In the genomic region with DNA sequence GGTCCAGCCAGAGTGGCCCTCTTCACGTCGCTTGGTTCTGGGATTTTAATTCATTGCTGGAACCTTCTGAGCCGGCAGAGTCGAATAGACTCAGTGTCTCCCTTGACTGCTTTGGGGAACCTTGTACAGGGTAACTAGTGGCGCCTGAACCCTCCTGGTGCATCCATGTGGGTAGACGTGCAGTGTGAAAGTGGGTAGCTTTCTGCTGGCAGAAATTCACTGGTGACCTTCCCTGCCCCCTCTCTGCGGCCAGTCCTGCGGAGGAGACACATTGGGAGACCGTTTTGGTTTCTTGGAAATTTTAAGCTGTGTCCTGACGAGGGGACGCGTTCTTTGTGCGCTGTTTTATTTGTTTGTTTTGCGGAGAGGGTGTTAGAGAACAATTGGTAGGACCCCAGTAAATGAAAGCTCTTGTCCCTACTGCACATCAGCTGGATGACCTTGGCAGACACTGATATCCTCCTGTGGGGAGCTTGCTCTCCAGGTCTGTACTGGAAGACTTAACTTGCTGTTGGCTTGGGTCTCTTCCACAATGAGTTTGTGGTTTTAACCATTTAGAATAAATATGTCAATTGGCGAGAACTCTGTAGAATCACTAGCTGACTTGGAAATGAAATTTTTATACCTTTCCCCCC, we compare ENCODE assay signal across 7 mouse cellular contexts. TPM values are rescaled to one million over a fixed set of nuclear protein-coding genes. Genes with fewer than 3 reads are reported as not detected.
DNase-seq lines count a peak whose midpoint lies in the region; ATAC-seq and TF ChIP-seq lines count a peak whose summit lies in the region.

No protein-coding gene starts in this region.

- no peak overlapping the region for H3K27ac ChIP-seq in thymus, adult 2 months (ENCODE audit: control insufficient read depth, insufficient read depth, low read length)
- H3K27ac ChIP-seq in heart, embryonic 15.5 days: peak overlapping the region; percentile 84
- peak overlapping the region; percentile 88 for H3K27ac ChIP-seq in liver, adult 2 months (replicated peaks; ENCODE audit: insufficient read depth, low read depth, low read length)

- WGBS in thymus, adult 2 months: 6% methylated on average over 15 of the region's 15 CpGs
- WGBS in heart, embryonic 15.5 days: 4% methylated on average over 15 of the region's 15 CpGs
- WGBS in liver, adult 2 months: under 1% methylated on average over 15 of the region's 15 CpGs

- H3K4me3 ChIP-seq in thymus, adult 2 months (ENCODE audit: control insufficient read depth, insufficient read depth, low read length): peak overlapping the region; percentile 77
- H3K4me3 ChIP-seq in heart, embryonic 15.5 days: peak overlapping the region; percentile 80
- H3K4me3 ChIP-seq in liver, adult 2 months (ENCODE audit: insufficient read depth, low read depth, low read length): peak overlapping the region; percentile 88

- TF ChIP-seq CTCF in thymus, adult 2 months (IDR thresholded peaks at IDR 0.05; ENCODE audit: borderline replicate concordance, control insufficient read depth, extremely low read depth, insufficient read depth, low read length, poor library complexity): no peak
- TF ChIP-seq CTCF in liver, adult 2 months (IDR thresholded peaks at IDR 0.05; ENCODE audit: low read depth, low read length): no peak

- TF ChIP-seq POLR2A in thymus, adult 2 months (IDR thresholded peaks at IDR 0.05; ENCODE audit: control insufficient read depth, extremely low read depth, insufficient read depth, low read length, poor library complexity): no peak
- TF ChIP-seq POLR2A in liver, adult 2 months (IDR thresholded peaks at IDR 0.05; ENCODE audit: extremely low read depth, insufficient read depth, low read length): 0 out of 2 replicates have a peak, but pooled peaks have one; percentile 21

- peak overlapping the region; percentile 95 for H3K4me2 ChIP-seq in heart, embryonic 15.5 days

- H3K4me1 ChIP-seq in thymus, adult 2 months (replicated peaks; ENCODE audit: control insufficient read depth, insufficient read depth, low read length): peaks cover 10% of the 10 kb centered on the region
- peaks cover 56% of the 10 kb centered on the region for H3K4me1 ChIP-seq in heart, embryonic 15.5 days (replicated peaks)
- H3K4me1 ChIP-seq in liver, adult 2 months (ENCODE audit: control insufficient read depth, insufficient read depth, low read length): peaks cover 15% of the 10 kb centered on the region

- no peaks in the 10 kb centered on the region for H3K9me3 ChIP-seq in heart, embryonic 15.5 days (replicated peaks)

- H3K79me2 ChIP-seq in liver, adult 2 months (ENCODE audit: control insufficient read depth, insufficient read depth, low read length): peaks cover 47% of the 10 kb centered on the region

- no peaks in the 10 kb centered on the region for H3K27me3 ChIP-seq in thymus, adult 2 months (ENCODE audit: control insufficient read depth, insufficient read depth, low read length)
- H3K27me3 ChIP-seq in heart, embryonic 15.5 days: no peaks in the 10 kb centered on the region
- no peaks in the 10 kb centered on the region for H3K27me3 ChIP-seq in liver, adult 2 months (ENCODE audit: control insufficient read depth, insufficient read depth, low read length)
- no peaks in the 10 kb centered on the region for H3K27me3 ChIP-seq in splenic B cell, adult 2 months (ENCODE audit: control insufficient read depth, insufficient read depth, low read length, poor library complexity, severe bottlenecking)

- no peaks in the 10 kb centered on the region for H3K36me3 ChIP-seq in thymus, adult 2 months (ENCODE audit: control insufficient read depth, insufficient read depth, low read length)
- no peaks in the 10 kb centered on the region for H3K36me3 ChIP-seq in heart, embryonic 15.5 days
- no peaks in the 10 kb centered on the region for H3K36me3 ChIP-seq in liver, adult 2 months (ENCODE audit: control insufficient read depth, insufficient read depth, low read length)
- H3K36me3 ChIP-seq in splenic B cell, adult 2 months (ENCODE audit: control insufficient read depth, insufficient read depth, low read length, poor library complexity, severe bottlenecking): no peaks in the 10 kb centered on the region

- no peak for ATAC-seq in heart, embryonic 15.5 days (replicated peaks; ENCODE audit: insufficient number of reproducible peaks, insufficient read depth, low FRiP score, low read depth)

- DNase-seq in thymus, adult 2 months: no peak
- DNase-seq in thymus, postnatal 36 days: no peak
- peak; percentile 51 for DNase-seq in cerebellum, adult 8-10 months
- peak; percentile 56 for DNase-seq in liver, adult 2 months (ENCODE audit: extremely low read depth, low read depth, low spot score)
- peak; percentile 47 for DNase-seq in splenic B cell, adult 2 months (ENCODE audit: low read depth, low spot score)
- DNase-seq in retina, postnatal 1 day: no peak

- H3K9ac ChIP-seq in heart, embryonic 15.5 days: peak overlapping the region; percentile 83
- peak overlapping the region; percentile 96 for H3K9ac ChIP-seq in liver, adult 2 months (ENCODE audit: low read depth, low read length)

RNA-seq across cellular contexts. Expression of a gene that starts 0.7 kb away (rescaled TPM):
- 4.4 and 5.3 TPM in 2 replicates for polyA plus RNA-seq in thymus, adult 2 months (2012; rRNA removed)
- polyA plus RNA-seq in heart, embryonic 15.5 days (2015; fragmentation: Nextera tagmentation; extraction: Ambion mirVana): 43.3 and 48.2 TPM in 2 replicates
- total RNA-seq in liver, adult 2 months (2014; rRNA removed): 115 and 162 TPM in 2 replicates
- 61.4 and 133 TPM in 2 replicates for polyA plus RNA-seq in liver, adult 2 months (2012; rRNA removed)

Comparison
In these comparisons a context has a peak if more than half of its experiments do, and no peak if none do; other contexts are left out.
1. DNase-seq: peak in cerebellum, adult 8-10 months (single experiment), liver, adult 2 months (single experiment) and splenic B cell, adult 2 months (single experiment); none in thymus, adult 2 months (single experiment), thymus, postnatal 36 days (0 of 2) and retina, postnatal 1 day (single experiment).
2. Peak in every context shown above with its lines, with median percentiles within 50 percentile points of each other: H3K4me3 ChIP-seq.